Mouse (Mus musculus) cerebellum, postnatal 10 days (tissue): Measurements from ENCODE around the gene Cdh4.

Source experiments
- DNase-seq, 2 experiments: peaks; one replicate each; pipeline ENCODE4 v3.0.0; 2021; ENCODE audit warnings: mixed read lengths in 2 of 2

The Cdh4 gene

GRCm38 (mm10) chr2:179872724-179873123 lies 430.5 kb downstream of the Cdh4 start:
- DNase-seq, result peak; percentile 82 to 84

- peak; percentile 59 to 62 for DNase-seq
These were observed 431.1 kb downstream of the Cdh4 start for GRCm38 (mm10) chr2:179873315-179873714.

- peak; percentile 88 to 92 for DNase-seq
These were observed 432.9 kb downstream of the Cdh4 start for GRCm38 (mm10) chr2:179875147-179875546.

GRCm38 (mm10) chr2:179877551-179878215 lies 435.5 kb downstream of the Cdh4 start:
- DNase-seq, result peak; percentile 76 to 80

GRCm38 (mm10) chr2:179884561-179884960 lies 442.3 kb downstream of the Cdh4 start:
- DNase-seq, result no peak

- no peak for DNase-seq
These were observed 448.8 kb downstream of the Cdh4 start for GRCm38 (mm10) chr2:179891048-179891447.

- DNase-seq, result peak; percentile 56 to 59
These were observed 454.7 kb downstream of the Cdh4 start for GRCm38 (mm10) chr2:179896949-179897348.

GRCm38 (mm10) chr2:179912911-179913310 lies 470.7 kb downstream of the Cdh4 start:
- DNase-seq, result no peak

- DNase-seq, result no peak
These were observed 471.1 kb downstream of the Cdh4 start for GRCm38 (mm10) chr2:179913349-179913748.

GRCm38 (mm10) chr2:179914246-179914645 lies 472.0 kb downstream of the Cdh4 start:
- peak; percentile 56 to 59 for DNase-seq

- peak; percentile 84 to 85 for DNase-seq
These were observed 474.8 kb downstream of the Cdh4 start for GRCm38 (mm10) chr2:179916877-179917673.

GRCm38 (mm10) chr2:179920042-179920441 lies 477.8 kb downstream of the Cdh4 start:
- peak; percentile 47 to 57 for DNase-seq

GRCm38 (mm10) chr2:179921021-179921653 lies 478.9 kb downstream of the Cdh4 start:
- peak; percentile 77 to 78 for DNase-seq

GRCm38 (mm10) chr2:179924038-179924437 lies 481.8 kb downstream of the Cdh4 start:
- no peak for DNase-seq

GRCm38 (mm10) chr2:179929166-179929565 lies 486.9 kb downstream of the Cdh4 start:
- peak in 1 of 2 experiments; percentile 17 for DNase-seq

- DNase-seq, result peak; percentile 52 to 64
These were observed 489.5 kb downstream of the Cdh4 start for GRCm38 (mm10) chr2:179931741-179932140.

GRCm38 (mm10) chr2:179934165-179934564 lies 491.9 kb downstream of the Cdh4 start:
- DNase-seq, result no peak

GRCm38 (mm10) chr2:179937091-179937490 lies 494.9 kb downstream of the Cdh4 start:
- DNase-seq, result no peak

GRCm38 (mm10) chr2:179941696-179942095 lies 499.5 kb downstream of the Cdh4 start:
- DNase-seq, result peak; percentile 69 to 77

- DNase-seq, result no peak
These were observed 502.8 kb downstream of the Cdh4 start for GRCm38 (mm10) chr2:179945051-179945450.

GRCm38 (mm10) chr2:179946496-179946895 lies 504.3 kb downstream of the Cdh4 start:
- DNase-seq, result no peak

GRCm38 (mm10) chr2:179947607-179948006 lies 505.4 kb downstream of the Cdh4 start:
- no peak for DNase-seq

- DNase-seq, result peak in 1 of 2 experiments; percentile 34
These were observed 506.6 kb downstream of the Cdh4 start for GRCm38 (mm10) chr2:179948820-179949219.
